Mouse (Mus musculus) limb, embryonic 11.5 days (tissue): Measurements from ENCODE around the gene Pparg. TPM values are rescaled to one million over a fixed set of nuclear protein-coding genes. Genes with fewer than 3 reads are reported as not detected.

Experiments used
- ATAC-seq: fragments of 200-750 bp; cut with Nextera tagmentation; 2 replicates; pipeline ENCODE4 v1.8.0; 2017; ENCODE audit warnings: low read depth; ENCODE audit not compliant: insufficient number of reproducible peaks, low FRiP score, low TSS enrichment
- DNase-seq: peaks from one replicate; pipeline ENCODE4 v3.0.0-alpha.2; 2015; ENCODE audit warnings: low spot score
- H3K27ac ChIP-seq: fragments of 300-500 bp; sonication (generic); replicated peaks from 2 replicates; pipeline ENCODE4 v1.5.1; 2014; ENCODE audit warnings: low read depth, mild to moderate bottlenecking, low read length
- H3K27me3 ChIP-seq: fragments of 300-500 bp; sonication (generic); 2 replicates; pipeline ENCODE4 v1.6.1; 2014; ENCODE audit warnings: mild to moderate bottlenecking, low read length, mixed read lengths; ENCODE audit not compliant: control insufficient read depth, insufficient read depth
- H3K36me3 ChIP-seq: fragments of 300-500 bp; sonication (generic); 2 replicates; pipeline ENCODE4 v1.6.1; 2014; ENCODE audit warnings: mild to moderate bottlenecking, low read length, moderate library complexity, mixed read lengths; ENCODE audit not compliant: control insufficient read depth, insufficient read depth
- H3K4me1 ChIP-seq: fragments of 300-500 bp; sonication (generic); 2 replicates; pipeline ENCODE4 v1.6.1; 2014; ENCODE audit warnings: low read length, mixed read lengths; ENCODE audit not compliant: control insufficient read depth, insufficient read depth
- H3K4me2 ChIP-seq: fragments of 300-500 bp; sonication (generic); 2 replicates; pipeline ENCODE4 v1.6.1; 2014; ENCODE audit warnings: low read depth, mild to moderate bottlenecking, moderate library complexity; ENCODE audit not compliant: severe bottlenecking
- H3K4me3 ChIP-seq: fragments of 300-500 bp; sonication (generic); 2 replicates; pipeline ENCODE4 v1.5.1; 2014; ENCODE audit warnings: low read depth, low read length
- H3K9ac ChIP-seq: fragments of 300-500 bp; sonication (generic); 2 replicates; pipeline ENCODE4 v1.6.1; 2014; ENCODE audit warnings: mild to moderate bottlenecking, low read length
- H3K9me3 ChIP-seq: fragments of 300-500 bp; sonication (generic); 2 replicates; pipeline ENCODE4 v1.6.1; 2016; ENCODE audit warnings: low read length; ENCODE audit not compliant: control insufficient read depth
- WGBS: fragments of 180-500 bp; shearing (Covaris S2); extraction: QIAGEN DNeasy Blood & Tissue Kit; methylation state at CpG from one replicate; pipeline ENCODE4 v1.1.7; 2014; 5-methylcytosine and 5-hydroxymethylcytosine counted together
- polyA plus RNA-seq: library from polyadenylated mRNA; unstranded; fragments of >200 nt; fragmentation: Nextera tagmentation; extraction: Ambion mirVana; gene quantifications from 2 replicates; pipeline ENCODE4 v1.2.1, GENCODE M21; 2014

Gene Pparg
- polyA plus RNA-seq, 1 experiment from 2014 or later = 0.21 TPM

DNA sequence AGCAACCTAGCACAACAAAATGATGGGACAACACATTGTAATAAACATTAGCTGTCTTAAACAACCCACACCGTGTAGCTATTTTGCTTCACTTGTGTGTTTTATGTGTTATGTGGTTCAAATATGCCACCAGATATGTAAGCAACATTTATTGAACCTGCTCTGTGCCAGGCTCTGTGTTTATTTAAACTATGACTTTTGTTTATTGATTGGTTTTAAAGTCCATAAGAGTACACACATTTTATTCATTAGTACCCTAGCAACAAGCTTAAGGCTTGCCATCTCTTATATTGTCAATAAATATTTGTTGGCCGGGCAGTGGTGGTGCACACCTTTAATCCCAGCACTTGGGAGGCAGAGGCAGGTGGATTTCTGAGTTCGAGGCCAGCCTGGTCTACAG lies 58.2 kb downstream of the Pparg start:
- ATAC-seq (no peak), DNase-seq (no peak)
- H3K27me3 ChIP-seq = no peaks in the 10 kb centered on the region
- no peak overlapping the region for H3K9ac ChIP-seq
- H3K4me2 ChIP-seq = no peak overlapping the region
- WGBS = 82% methylated on average over 3 of the region's 3 CpGs
- H3K4me1 ChIP-seq = no peaks in the 10 kb centered on the region
- no peak overlapping the region for H3K27ac ChIP-seq
- H3K4me3 ChIP-seq = no peak overlapping the region
- no peaks in the 10 kb centered on the region for H3K36me3 ChIP-seq
- H3K9me3 ChIP-seq = no peaks in the 10 kb centered on the region

- no peak overlapping the region for H3K4me2 ChIP-seq
- no peak overlapping the region for H3K4me3 ChIP-seq
- H3K4me1 ChIP-seq = no peaks in the 10 kb centered on the region
- ATAC-seq = no peak
- WGBS = 50% methylated on average over 1 of the region's 1 CpGs
- no peak overlapping the region for H3K27ac ChIP-seq
- H3K9ac ChIP-seq = no peak overlapping the region
- H3K9me3 ChIP-seq = no peaks in the 10 kb centered on the region
- DNase-seq = no peak
- H3K36me3 ChIP-seq = no peaks in the 10 kb centered on the region
- no peaks in the 10 kb centered on the region for H3K27me3 ChIP-seq
Observed at GRCm38 (mm10) chr6:115420963-115421362, 60.2 kb downstream of the Pparg start.

DNA sequence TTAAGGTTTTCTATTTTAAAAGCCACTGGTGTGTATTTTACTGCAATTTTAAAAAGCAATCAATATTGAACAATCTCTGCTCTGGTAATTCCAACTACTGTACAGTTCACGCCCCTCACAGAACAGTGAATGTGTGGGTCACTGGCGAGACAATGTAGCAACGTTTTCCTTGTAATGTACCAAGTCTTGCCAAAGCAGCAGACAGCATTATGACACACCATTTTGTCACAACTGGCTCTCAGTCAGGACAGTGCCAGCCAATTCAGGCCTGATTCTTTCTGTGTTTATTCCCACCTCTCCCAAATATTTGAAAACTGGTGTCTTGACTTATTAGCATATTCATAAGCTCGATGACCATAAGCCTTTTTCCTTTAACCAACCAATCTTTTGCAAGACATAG lies 60.9 kb downstream of the Pparg start:
- Histone ChIP-seq H3K4me1 (no peaks in the 10 kb centered on the region), H3K4me2 (no peak overlapping the region), H3K9ac (no peak overlapping the region), H3K27ac (no peak overlapping the region), H3K27me3 (no peaks in the 10 kb centered on the region), H3K9me3 (no peaks in the 10 kb centered on the region), H3K36me3 (no peaks in the 10 kb centered on the region), H3K4me3 (no peak overlapping the region)
- ATAC-seq = no peak
- no peak for DNase-seq
- 89% methylated on average over 4 of the region's 4 CpGs for WGBS

GRCm38 (mm10) chr6:115424433-115424832 lies 63.7 kb downstream of the Pparg start:
- no peak overlapping the region for H3K27ac ChIP-seq
- H3K9ac ChIP-seq = no peak overlapping the region
- H3K4me3 ChIP-seq = no peak overlapping the region
- DNase-seq (no peak), ATAC-seq (no peak)
- no peaks in the 10 kb centered on the region for H3K27me3 ChIP-seq
- no peak overlapping the region for H3K4me2 ChIP-seq
- no peaks in the 10 kb centered on the region for H3K4me1 ChIP-seq
- no peaks in the 10 kb centered on the region for H3K36me3 ChIP-seq
- no peaks in the 10 kb centered on the region for H3K9me3 ChIP-seq
- WGBS = 70% methylated on average over 3 of the region's 3 CpGs

DNA sequence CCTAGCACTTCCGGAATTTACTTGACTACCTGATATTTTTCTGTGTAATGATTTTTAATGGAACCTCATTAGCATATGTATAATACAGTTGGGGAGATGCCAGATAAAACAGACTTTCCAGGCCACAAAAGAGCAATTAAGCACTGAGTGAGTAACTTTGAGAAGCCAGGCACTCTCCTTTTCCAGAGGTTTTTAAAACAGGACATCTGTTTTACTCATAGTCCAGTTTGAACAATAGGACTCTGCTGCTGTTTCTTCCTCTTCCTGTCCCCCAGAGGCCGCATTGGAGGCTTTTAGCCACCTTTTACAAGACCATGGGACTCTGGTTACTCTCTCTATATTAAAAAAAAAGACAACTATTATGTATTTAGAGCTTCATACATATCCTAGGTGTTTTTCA lies 72.0 kb downstream of the Pparg start:
- Histone ChIP-seq H3K36me3 (no peaks in the 10 kb centered on the region), H3K4me2 (no peak overlapping the region), H3K9ac (no peak overlapping the region), H3K27me3 (no peaks in the 10 kb centered on the region), H3K4me1 (no peaks in the 10 kb centered on the region), H3K27ac (no peak overlapping the region), H3K4me3 (no peak overlapping the region), H3K9me3 (no peaks in the 10 kb centered on the region)
- ATAC-seq (no peak), DNase-seq (no peak)
- WGBS = 68% methylated on average over 2 of the region's 2 CpGs

DNA sequence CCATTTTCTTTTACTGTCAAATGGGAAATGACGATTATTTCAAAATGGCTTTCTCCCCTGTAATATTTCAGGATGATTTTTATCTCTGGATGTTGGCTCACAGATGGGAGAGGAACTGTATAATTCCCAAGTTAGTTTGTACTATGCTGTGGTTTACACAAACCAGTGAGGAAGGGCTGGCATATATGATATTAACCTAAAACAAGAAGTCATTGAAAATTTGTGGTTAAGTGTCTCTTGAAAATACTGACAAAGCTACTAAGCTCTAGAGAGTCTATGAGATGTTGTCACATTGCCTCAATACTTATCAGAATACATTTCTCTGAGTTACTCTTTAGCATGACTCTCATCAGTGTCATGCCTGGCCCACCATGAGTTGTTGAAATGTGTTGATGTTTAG lies 73.3 kb downstream of the Pparg start:
- no peaks in the 10 kb centered on the region for H3K4me1 ChIP-seq
- ATAC-seq = no peak
- no peak for DNase-seq
- H3K27ac ChIP-seq = no peak overlapping the region
- H3K27me3 ChIP-seq = no peaks in the 10 kb centered on the region
- 87% methylated on average over 1 of the region's 1 CpGs for WGBS
- H3K36me3 ChIP-seq = no peaks in the 10 kb centered on the region
- no peak overlapping the region for H3K9ac ChIP-seq
- no peak overlapping the region for H3K4me2 ChIP-seq
- no peaks in the 10 kb centered on the region for H3K9me3 ChIP-seq
- H3K4me3 ChIP-seq = no peak overlapping the region

DNA sequence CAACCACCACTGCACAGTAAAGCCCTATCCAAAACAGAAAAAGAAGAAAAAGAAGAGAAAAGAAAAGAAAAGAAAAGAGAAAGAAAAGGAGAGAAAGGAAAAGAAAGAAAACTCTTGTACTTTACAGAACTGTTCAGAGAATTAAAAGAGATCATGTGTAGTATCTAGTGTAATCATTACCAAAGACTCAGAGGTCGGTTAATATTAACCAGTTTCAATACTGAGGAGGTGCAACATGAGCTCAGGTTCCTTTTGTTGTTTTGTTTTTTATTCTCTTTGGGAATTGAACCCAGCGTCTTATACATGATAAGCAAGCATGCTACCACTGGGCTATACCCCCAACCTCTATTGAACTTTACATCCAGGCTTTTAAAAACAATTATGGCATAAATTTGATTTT lies 74.1 kb downstream of the Pparg start:
- Histone ChIP-seq H3K9me3 (no peaks in the 10 kb centered on the region), H3K36me3 (no peaks in the 10 kb centered on the region), H3K4me2 (no peak overlapping the region), H3K4me1 (no peaks in the 10 kb centered on the region), H3K4me3 (no peak overlapping the region), H3K27me3 (no peaks in the 10 kb centered on the region), H3K9ac (no peak overlapping the region), H3K27ac (no peak overlapping the region)
- WGBS = 75% methylated on average over 2 of the region's 2 CpGs
- DNase-seq (no peak), ATAC-seq (no peak)

- ATAC-seq = no peak
- Histone ChIP-seq H3K4me2 (no peak overlapping the region), H3K9ac (no peak overlapping the region), H3K9me3 (no peaks in the 10 kb centered on the region), H3K4me1 (no peaks in the 10 kb centered on the region), H3K4me3 (no peak overlapping the region), H3K27me3 (no peaks in the 10 kb centered on the region), H3K36me3 (no peaks in the 10 kb centered on the region), H3K27ac (no peak overlapping the region)
- DNase-seq = no peak
- WGBS = 81% methylated on average over 5 of the region's 5 CpGs
Observed at GRCm38 (mm10) chr6:115440231-115441006, 79.7 kb downstream of the Pparg start.

DNA sequence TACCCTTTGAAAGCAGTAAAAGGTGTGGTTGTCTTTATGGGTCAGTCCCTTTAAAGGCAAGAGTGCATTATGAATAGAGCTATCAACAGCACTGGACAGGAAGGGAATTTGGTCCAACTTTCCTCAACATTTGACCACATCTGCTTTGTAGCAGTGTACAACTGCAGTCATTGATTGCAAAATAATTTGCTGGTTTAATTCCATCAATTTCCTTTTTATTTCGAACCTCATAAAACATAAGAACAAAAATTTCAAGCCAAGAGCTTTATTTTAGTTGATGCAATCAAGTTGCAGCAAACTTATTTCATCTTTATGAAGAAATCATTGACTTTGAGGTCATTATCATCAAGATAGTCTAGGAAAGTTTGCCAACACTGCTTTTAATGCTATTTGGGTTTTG lies 91.8 kb downstream of the Pparg start:
- ATAC-seq = no peak
- WGBS = 76% methylated on average over 1 of the region's 1 CpGs
- H3K27ac ChIP-seq = no peak overlapping the region
- DNase-seq = no peak
- no peaks in the 10 kb centered on the region for H3K4me1 ChIP-seq
- H3K4me3 ChIP-seq = no peak overlapping the region
- H3K9ac ChIP-seq = no peak overlapping the region
- H3K27me3 ChIP-seq = no peaks in the 10 kb centered on the region
- no peaks in the 10 kb centered on the region for H3K36me3 ChIP-seq
- no peak overlapping the region for H3K4me2 ChIP-seq
- H3K9me3 ChIP-seq = no peaks in the 10 kb centered on the region
